Mouse (Mus musculus) neural tube, embryonic 11.5 days (tissue): ENCODE measurements around the gene Serpinf2. TPM values are rescaled to one million over a fixed set of nuclear protein-coding genes. Genes with fewer than 3 reads are reported as not detected.

ENCODE experiments used
- ATAC-seq: fragments of 200-750 bp; cut with Nextera tagmentation; 2 replicates; pipeline ENCODE4 v1.8.0; 2017; ENCODE audit warnings: moderate number of reproducible peaks, mild to moderate bottlenecking, moderate TSS enrichment, moderate library complexity; ENCODE audit not compliant: insufficient read depth, low FRiP score, low TSS enrichment
- DNase-seq: peaks from one replicate; pipeline ENCODE4 v3.0.0-alpha.2; 2015; ENCODE audit warnings: low spot score
- H3K27ac ChIP-seq: fragments of 300-500 bp; sonication (generic); 2 replicates; pipeline ENCODE4 v1.5.1; 2014; ENCODE audit warnings: low read depth, mild to moderate bottlenecking, low read length
- H3K27me3 ChIP-seq: fragments of 300-500 bp; sonication (generic); 2 replicates; pipeline ENCODE4 v1.6.1; 2014; ENCODE audit warnings: mild to moderate bottlenecking, low read length, mixed read lengths; ENCODE audit not compliant: control insufficient read depth, insufficient read depth
- H3K36me3 ChIP-seq: fragments of 300-500 bp; sonication (generic); 2 replicates; pipeline ENCODE4 v1.6.1; 2014; ENCODE audit warnings: mild to moderate bottlenecking, low read length, moderate library complexity, mixed read lengths; ENCODE audit not compliant: control insufficient read depth, insufficient read depth
- H3K4me1 ChIP-seq: fragments of 300-500 bp; sonication (generic); 2 replicates; pipeline ENCODE4 v1.6.1; 2014; ENCODE audit warnings: low read length, mixed read lengths; ENCODE audit not compliant: control insufficient read depth, insufficient read depth
- H3K4me2 ChIP-seq: fragments of 300-500 bp; sonication (generic); 2 replicates; pipeline ENCODE4 v1.6.1; 2014; ENCODE audit warnings: low read depth, mild to moderate bottlenecking, moderate library complexity
- H3K4me3 ChIP-seq: fragments of 300-500 bp; sonication (generic); 2 replicates; pipeline ENCODE4 v1.5.1; 2014; ENCODE audit warnings: low read depth, low read length
- H3K9ac ChIP-seq: fragments of 300-500 bp; sonication (generic); 2 replicates; pipeline ENCODE4 v1.6.1; 2014; ENCODE audit warnings: mild to moderate bottlenecking, low read length
- H3K9me3 ChIP-seq: fragments of 300-500 bp; sonication (generic); 2 replicates; pipeline ENCODE4 v1.6.1; 2016; ENCODE audit warnings: low read length; ENCODE audit not compliant: control insufficient read depth
- WGBS: fragments of 180-500 bp; shearing (Covaris S2); extraction: QIAGEN DNeasy Blood & Tissue Kit; methylation state at CpG from one replicate; pipeline ENCODE4 v1.1.7; 2014; 5-methylcytosine and 5-hydroxymethylcytosine counted together
- polyA plus RNA-seq: library from polyadenylated mRNA; unstranded; fragments of >200 nt; fragmentation: Nextera tagmentation; extraction: Ambion mirVana; gene quantifications from 2 replicates; pipeline ENCODE4 v1.2.1, GENCODE M21; 2014

Serpinf2 gene
- polyA plus RNA-seq, 1 experiment from 2014 or later: 0.17 TPM

GRCm38 (mm10) chr11:75467512-75468215, 28.3 kb upstream of the Serpinf2 start:
- no peaks in the 10 kb centered on the region for H3K9me3 ChIP-seq
- no peaks in the 10 kb centered on the region for H3K36me3 ChIP-seq
- ATAC-seq (0 out of 2 replicates have a peak, but pooled peaks have one; percentile 53), DNase-seq (peak; percentile 53)
- peak overlapping the region; percentile 45 for H3K9ac ChIP-seq
- H3K4me2 ChIP-seq: peak overlapping the region; percentile 57
- WGBS: 18% methylated on average over 19 of the region's 19 CpGs
- no peak overlapping the region for H3K27ac ChIP-seq
- H3K4me3 ChIP-seq: peak overlapping the region; percentile 29
- H3K27me3 ChIP-seq: no peaks in the 10 kb centered on the region
- peaks cover 7% of the 10 kb centered on the region; the same call in 1 of the 2 replicates for H3K4me1 ChIP-seq

GRCm38 (mm10) chr11:75466731-75467505, 27.5 kb upstream of the Serpinf2 start:
- Histone ChIP-seq H3K36me3 (no peaks in the 10 kb centered on the region), H3K27me3 (no peaks in the 10 kb centered on the region), H3K27ac (no peak overlapping the region), H3K9me3 (no peaks in the 10 kb centered on the region), H3K9ac (no peak overlapping the region), H3K4me1 (peaks cover 14% of the 10 kb centered on the region; the same call in 1 of the 2 replicates), H3K4me2 (no peak overlapping the region), H3K4me3 (no peak overlapping the region)
- WGBS: 96% methylated on average over 4 of the region's 4 CpGs
- ATAC-seq: no peak
- no peak for DNase-seq

GRCm38 (mm10) chr11:75465051-75465450, 25.7 kb upstream of the Serpinf2 start:
- H3K4me2 ChIP-seq: no peak overlapping the region
- H3K36me3 ChIP-seq: no peaks in the 10 kb centered on the region
- DNase-seq: no peak
- H3K4me3 ChIP-seq: no peak overlapping the region
- H3K9me3 ChIP-seq: no peaks in the 10 kb centered on the region
- no peak for ATAC-seq
- no peak overlapping the region for H3K9ac ChIP-seq
- H3K4me1 ChIP-seq: peaks cover 17% of the 10 kb centered on the region
- no peak overlapping the region for H3K27ac ChIP-seq
- WGBS: 82% methylated on average over 6 of the region's 6 CpGs
- no peaks in the 10 kb centered on the region for H3K27me3 ChIP-seq

- no peak overlapping the region for H3K27ac ChIP-seq
- no peaks in the 10 kb centered on the region for H3K9me3 ChIP-seq
- H3K4me1 ChIP-seq: peaks cover 23% of the 10 kb centered on the region
- DNase-seq (no peak), ATAC-seq (no peak)
- H3K4me3 ChIP-seq: no peak overlapping the region
- no peaks in the 10 kb centered on the region for H3K36me3 ChIP-seq
- no peak overlapping the region for H3K4me2 ChIP-seq
- H3K9ac ChIP-seq: no peak overlapping the region
- 90% methylated on average over 6 of the region's 6 CpGs for WGBS
- no peaks in the 10 kb centered on the region for H3K27me3 ChIP-seq
Measured at GRCm38 (mm10) chr11:75464417-75464816, 25.0 kb upstream of the Serpinf2 start.

GRCm38 (mm10) chr11:75463624-75464023, 24.2 kb upstream of the Serpinf2 start:
- Histone ChIP-seq H3K36me3 (no peaks in the 10 kb centered on the region), H3K9ac (no peak overlapping the region), H3K27ac (no peak overlapping the region), H3K4me3 (no peak overlapping the region), H3K27me3 (no peaks in the 10 kb centered on the region), H3K9me3 (no peaks in the 10 kb centered on the region), H3K4me2 (no peak overlapping the region), H3K4me1 (peaks cover 23% of the 10 kb centered on the region)
- no peak for ATAC-seq
- no peak for DNase-seq
- 64% methylated on average over 4 of the region's 4 CpGs for WGBS

GRCm38 (mm10) chr11:75462865-75463336, 23.5 kb upstream of the Serpinf2 start:
- Histone ChIP-seq H3K4me3 (no peak overlapping the region; the same call in 1 of the 2 replicates), H3K4me1 (peaks cover 23% of the 10 kb centered on the region), H3K9me3 (no peaks in the 10 kb centered on the region), H3K27me3 (no peaks in the 10 kb centered on the region), H3K36me3 (no peaks in the 10 kb centered on the region), H3K27ac (no peak overlapping the region), H3K9ac (no peak overlapping the region; the same call in 1 of the 2 replicates), H3K4me2 (peak overlapping the region; percentile 92)
- no peak for ATAC-seq
- peak; percentile 78 for DNase-seq
- WGBS: 2% methylated on average over 9 of the region's 9 CpGs

GRCm38 (mm10) chr11:75462253-75462783, 22.9 kb upstream of the Serpinf2 start:
- H3K36me3 ChIP-seq: no peaks in the 10 kb centered on the region
- DNase-seq: no peak
- H3K9ac ChIP-seq: peak overlapping the region; percentile 54
- no peaks in the 10 kb centered on the region for H3K9me3 ChIP-seq
- 6% methylated on average over 15 of the region's 16 CpGs for WGBS
- H3K27ac ChIP-seq: 0 out of 2 replicates have a peak overlapping the region, but pooled peaks have one; percentile 17
- ATAC-seq: no peak
- peaks cover 23% of the 10 kb centered on the region for H3K4me1 ChIP-seq
- H3K4me2 ChIP-seq: peak overlapping the region; percentile 92
- peak overlapping the region; percentile 73 for H3K4me3 ChIP-seq
- no peaks in the 10 kb centered on the region for H3K27me3 ChIP-seq

GRCm38 (mm10) chr11:75461743-75462252, 22.4 kb upstream of the Serpinf2 start:
- H3K36me3 ChIP-seq: no peaks in the 10 kb centered on the region
- H3K9me3 ChIP-seq: no peaks in the 10 kb centered on the region
- ATAC-seq (peak; percentile 10), DNase-seq (no peak)
- 0 out of 2 replicates have a peak overlapping the region, but pooled peaks have one; percentile 17 for H3K27ac ChIP-seq
- H3K27me3 ChIP-seq: no peaks in the 10 kb centered on the region
- WGBS: under 1% methylated on average over 29 of the region's 30 CpGs
- peak overlapping the region; percentile 54 for H3K9ac ChIP-seq
- H3K4me1 ChIP-seq: peaks cover 23% of the 10 kb centered on the region
- H3K4me2 ChIP-seq: peak overlapping the region; percentile 92
- peak overlapping the region; percentile 73 for H3K4me3 ChIP-seq
